Mouse (Mus musculus): Measurements from ENCODE around the gene Gm10230.
"Not testable (repeated sequence)": the region's sequence is repeated elsewhere in the genome, so short reads cannot be mapped to it uniquely, and the experiment has no call there.

The Gm10230 gene

DNA sequence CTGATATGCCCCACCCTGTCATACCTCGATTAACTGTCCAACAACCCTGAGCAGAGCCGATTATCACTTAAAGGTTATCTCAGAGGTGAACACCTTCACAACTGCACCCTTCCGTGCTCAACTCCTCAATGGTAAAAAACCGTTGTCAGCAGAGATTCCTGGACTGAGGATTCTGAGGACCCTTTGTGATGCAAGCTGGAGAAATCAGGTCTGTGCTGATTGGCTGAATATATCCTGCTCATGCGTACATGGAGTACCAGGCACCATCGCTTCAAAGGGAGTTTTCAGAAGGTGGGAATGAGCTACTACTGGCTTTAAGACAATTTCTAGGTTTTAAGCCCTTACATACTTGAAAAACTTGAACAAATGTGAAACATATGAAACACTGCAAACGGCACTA is at the start of gene Gm10230:
Gene Gm10230, minus strand, starts transcription at position 101 of the 400 bp plus-strand sequence.
- DNase-seq (ENCODE audit: low read depth, low spot score), result not testable (repeated sequence)
